Mouse (Mus musculus) bone marrow, adult 2 months (tissue): Measurements from ENCODE around the gene Ildr1.

Source experiments
- CTCF ChIP-seq: fragments of 200-500 bp; IDR thresholded peaks from 2 replicates; pipeline ENCODE4 v1.5.1; 2011; ENCODE audit warnings: low read length, control low read depth; ENCODE audit not compliant: control insufficient read depth, insufficient read depth
- POLR2A ChIP-seq: fragments of 200-500 bp; IDR thresholded peaks from 2 replicates; pipeline ENCODE4 v1.6.1; 2011; ENCODE audit warnings: low read depth, mild to moderate bottlenecking, control low read depth, low read length, borderline replicate concordance; ENCODE audit not compliant: control insufficient read depth

GRCm38 (mm10) chr16:36700484-36700883 lies 6.7 kb downstream of the Ildr1 start:
- no peak for TF ChIP-seq CTCF
- TF ChIP-seq POLR2A = no peak
